Mouse (Mus musculus) ovary, adult 2 months (tissue): Measurements from ENCODE around the gene Ndufs8. TPM values are rescaled to one million over a fixed set of nuclear protein-coding genes. Genes with fewer than 3 reads are reported as not detected.

Experiments used
- polyA plus RNA-seq: library from polyadenylated mRNA; depleted of rRNA; stranded (reverse); fragments of >200 nt; gene quantifications from 2 replicates; pipeline ENCODE4 v1.2.3, GENCODE M21; 2012; rRNA removed

The Ndufs8 gene
- 383 and 425 TPM in 2 replicates for polyA plus RNA-seq

DNA sequence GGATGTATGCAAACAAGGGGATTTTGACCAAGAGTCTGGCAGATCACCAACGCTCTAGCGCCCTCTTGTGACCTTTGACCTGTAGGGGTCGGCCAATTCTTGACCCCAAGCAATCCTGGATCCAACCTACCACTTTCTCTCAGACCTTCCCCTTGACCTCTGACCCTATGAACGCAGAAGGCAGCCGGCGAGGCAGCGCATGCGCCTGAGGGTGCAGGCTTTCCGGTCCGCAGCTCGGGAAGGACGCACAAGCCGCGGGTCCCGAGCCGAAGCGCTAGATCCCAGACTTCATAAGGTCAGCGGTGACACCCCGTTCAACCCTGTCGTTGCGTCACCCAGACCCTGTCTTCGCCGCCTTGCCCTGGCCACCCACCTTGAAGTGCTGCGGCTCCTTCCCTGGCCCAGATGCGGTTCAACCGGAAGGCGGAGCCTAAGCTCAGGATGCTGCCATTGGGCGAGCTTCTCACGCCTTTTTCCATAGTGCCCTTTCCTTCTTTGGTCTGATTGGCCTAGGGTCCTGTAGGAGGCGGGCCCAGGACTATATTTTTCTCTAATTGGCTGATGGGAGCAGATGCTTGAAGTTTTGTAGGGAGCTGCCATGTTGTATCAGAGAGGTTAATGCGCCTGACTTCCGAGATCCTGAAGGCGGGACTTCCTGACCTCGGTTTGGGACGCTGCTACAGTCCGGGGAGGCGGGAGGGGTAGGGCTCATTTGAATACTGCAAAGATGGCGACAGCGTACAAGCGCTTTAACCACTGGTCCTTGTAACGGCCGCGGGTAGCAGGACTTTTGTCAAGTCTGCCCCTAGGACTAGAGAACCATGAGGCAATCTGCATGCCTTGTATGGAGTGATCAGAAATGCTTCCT, at the start of gene Ndufs8:
TSS of gene Ndufs8 (minus strand) at position 438 of the 868 bp plus-strand sequence.

DNA sequence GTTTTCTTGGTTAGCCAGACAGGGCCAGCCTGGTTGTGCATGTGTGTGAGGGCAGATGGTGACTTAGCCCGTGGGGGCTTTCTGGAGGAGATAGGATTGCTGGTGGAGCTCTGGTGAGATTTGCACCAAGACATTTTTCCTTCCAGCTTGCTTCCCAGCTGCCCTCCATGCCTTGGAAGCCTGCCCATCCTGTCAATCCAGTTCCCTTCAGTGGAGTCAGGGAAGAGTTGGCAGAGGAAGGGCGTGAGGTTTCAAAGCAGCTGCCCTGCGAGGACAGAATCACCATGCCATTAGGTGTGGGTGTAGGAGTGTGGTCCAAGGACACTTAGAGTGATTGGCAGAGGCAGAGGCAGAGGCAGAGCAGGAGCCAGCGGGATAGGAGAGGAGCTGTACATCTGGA, 45.9 kb upstream of the Ndufs8 start, which contains the start of gene Aldh3b3:
TSS of gene Aldh3b3 (plus strand) at position 176 of the 400 bp plus-strand sequence.

DNA sequence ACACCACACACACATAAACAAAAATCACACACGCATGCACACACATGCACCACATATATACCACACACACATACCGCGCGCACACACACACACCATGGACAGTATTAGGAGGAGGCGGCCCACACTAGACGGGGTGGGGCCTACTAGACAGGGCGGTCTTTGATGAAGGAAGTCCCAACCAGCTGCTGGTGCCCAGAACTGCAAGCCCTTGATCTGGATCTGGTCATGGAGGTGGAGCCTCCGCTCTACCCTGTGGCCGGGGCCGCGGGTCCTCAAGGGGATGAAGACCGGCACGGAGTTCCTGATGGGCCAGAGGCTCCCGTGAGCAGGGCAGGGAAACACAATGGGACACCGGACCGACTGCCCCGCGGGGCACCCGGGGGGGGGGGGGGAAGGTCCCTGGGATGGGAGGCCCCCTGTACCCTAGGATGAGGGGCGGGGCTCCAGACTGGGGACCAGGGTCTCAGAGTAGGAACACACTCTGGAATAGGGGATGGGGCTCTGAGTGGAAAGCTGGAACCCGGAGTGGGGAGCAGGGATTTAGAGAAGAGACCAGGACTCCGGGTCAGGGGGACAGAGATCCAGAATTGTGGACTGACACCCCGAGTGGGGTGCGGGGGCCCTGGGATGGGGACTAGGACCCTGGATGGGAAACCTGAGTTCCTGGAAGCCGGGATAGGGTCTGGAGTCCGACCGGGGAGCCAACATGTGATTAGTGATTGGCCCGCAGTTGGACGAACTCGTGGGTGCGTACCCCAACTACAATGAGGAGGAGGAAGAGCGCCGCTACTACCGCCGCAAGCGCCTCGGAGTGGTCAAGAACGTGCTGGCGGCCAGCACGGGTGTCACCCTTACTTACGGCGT, 22.7 kb upstream of the Ndufs8 start, which contains the start of gene Unc93b1:
TSS of gene Unc93b1 (plus strand) at position 155 of the 864 bp plus-strand sequence.

DNA sequence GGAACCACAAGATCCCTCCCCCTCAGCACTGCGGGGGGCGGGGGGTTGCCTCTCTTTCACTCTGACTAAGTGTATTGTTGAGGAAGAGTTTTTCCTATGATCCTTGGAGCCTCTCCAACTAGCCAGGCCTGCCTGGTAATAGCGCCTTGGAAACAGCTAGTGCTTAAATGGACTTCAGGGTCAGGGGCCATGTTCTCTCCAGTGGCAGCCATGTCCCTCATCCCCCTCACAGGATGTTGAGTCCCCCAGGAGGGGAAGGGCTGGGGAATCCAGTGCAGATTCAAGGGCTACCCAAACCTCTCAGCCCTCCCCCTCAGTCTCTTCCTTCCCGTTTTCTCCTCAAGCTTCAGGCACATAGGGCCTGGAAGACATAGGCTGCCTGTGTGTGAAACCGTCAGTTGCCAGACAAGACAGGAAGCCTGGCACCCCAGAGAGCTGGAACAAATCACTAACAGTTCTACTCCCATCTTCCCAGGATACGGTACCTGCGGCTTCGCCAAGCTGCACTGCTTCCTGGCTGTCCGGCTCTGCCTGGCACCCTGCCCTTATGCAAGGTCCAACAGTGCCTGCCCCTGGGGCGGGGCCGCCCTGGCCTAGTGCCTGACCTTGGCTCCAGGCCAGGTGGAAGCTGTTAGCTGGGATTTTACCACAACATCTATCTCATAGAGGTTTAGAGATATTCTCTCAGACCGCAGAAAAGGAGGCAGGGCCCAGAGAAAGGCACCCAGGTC, 16.8 kb upstream of the Ndufs8 start, which contains the start of gene Aldh3b1:
TSS of gene Aldh3b1 (minus strand) at position 598 of the 731 bp plus-strand sequence.

DNA sequence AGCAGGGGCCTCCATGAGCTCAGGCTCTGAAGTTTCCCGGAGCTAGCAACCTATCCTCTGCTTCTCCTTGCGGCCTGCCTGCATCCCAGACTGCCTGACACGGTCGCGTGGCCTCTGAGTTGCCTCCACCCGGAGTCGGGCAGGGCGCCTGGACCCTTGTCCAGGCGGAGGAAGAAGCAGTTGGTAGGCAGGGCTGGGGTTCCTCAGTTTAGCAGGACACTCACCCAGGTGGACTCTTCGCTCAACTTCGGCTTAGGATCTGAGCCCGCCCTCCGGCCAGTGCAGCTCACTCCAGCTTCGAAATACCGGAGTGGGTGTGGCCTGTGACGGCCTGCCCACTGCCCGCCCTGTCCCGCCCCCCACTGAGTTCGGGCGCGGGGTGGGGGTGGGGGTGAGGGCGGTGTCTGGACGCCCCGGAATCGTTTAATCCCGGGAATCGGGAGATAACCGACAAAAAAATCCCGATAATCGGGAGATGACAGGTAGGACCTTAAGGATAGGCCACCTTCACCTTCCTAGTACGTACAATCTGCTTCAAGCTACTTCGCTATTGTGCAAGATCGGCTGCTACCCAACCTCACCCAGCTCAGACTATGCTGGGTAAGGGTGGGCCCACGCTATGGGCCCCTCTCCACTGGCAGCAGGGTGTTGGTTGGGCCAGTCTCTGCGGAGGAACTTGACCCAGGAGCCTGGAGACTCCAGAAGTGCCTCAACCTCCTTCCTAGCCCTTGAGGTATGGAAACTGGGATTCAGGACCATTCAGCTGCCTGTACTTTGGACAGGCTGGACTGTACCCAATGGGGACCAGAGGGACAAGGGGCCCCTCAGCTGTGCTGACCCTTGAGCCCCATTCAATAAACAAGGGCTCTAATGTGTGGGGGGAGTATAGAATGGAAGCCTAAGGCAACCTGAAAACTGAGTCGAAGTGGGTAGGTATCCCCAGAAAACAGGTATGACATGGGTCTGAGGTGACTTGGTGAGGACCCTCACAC, 5.5 kb downstream of the Ndufs8 start, which contains the start of gene Tcirg1:
TSS of gene Tcirg1 (minus strand) at position 339 of the 992 bp plus-strand sequence.

Other genes starting within 250 kb of the Ndufs8 start
- 58.3 and 71.5 TPM in 2 replicates for gene Lrp5, start 226.2 kb downstream of the Ndufs8 start, polyA plus RNA-seq
- gene 1810055G02Rik, start 204.5 kb downstream of the Ndufs8 start, polyA plus RNA-seq: 109 and 131 TPM in 2 replicates
- 14.5 and 17.9 TPM in 2 replicates for gene Kmt5b, start 145.4 kb downstream of the Ndufs8 start, polyA plus RNA-seq
- 104 and 134 TPM in 2 replicates for gene Chka, start 61.0 kb downstream of the Ndufs8 start, polyA plus RNA-seq
- 201 and 237 TPM in 2 replicates for gene Tcirg1, start 5.6 kb downstream of the Ndufs8 start, polyA plus RNA-seq
- gene Aldh3b1, start 17.0 kb upstream of the Ndufs8 start, polyA plus RNA-seq: 48.6 and 65.2 TPM in 2 replicates
- gene Unc93b1, start 22.4 kb upstream of the Ndufs8 start, polyA plus RNA-seq: 181 and 196 TPM in 2 replicates
- 0.06 and 0.22 TPM in 2 replicates for gene Aldh3b3, start 45.9 kb upstream of the Ndufs8 start, polyA plus RNA-seq
- 1.8 and 2.1 TPM in 2 replicates for gene Aldh3b2, start 59.6 kb upstream of the Ndufs8 start, polyA plus RNA-seq
- gene Acy3, start 73.8 kb upstream of the Ndufs8 start, polyA plus RNA-seq: 26.4 and 39.5 TPM in 2 replicates
- gene Tbx10, start 80.0 kb upstream of the Ndufs8 start, polyA plus RNA-seq: not detected in 2 replicates
- gene Nudt8, start 87.8 kb upstream of the Ndufs8 start, polyA plus RNA-seq: 21.4 and 31.4 TPM in 2 replicates
- gene Gm49405, start 87.9 kb upstream of the Ndufs8 start, polyA plus RNA-seq: 2.0 and 3.0 TPM in 2 replicates
- 14.7 and 15.3 TPM in 2 replicates for gene Doc2g, start 90.5 kb upstream of the Ndufs8 start, polyA plus RNA-seq
- 114 and 130 TPM in 2 replicates for gene Ndufv1, start 100.0 kb upstream of the Ndufs8 start, polyA plus RNA-seq
- 602 and 633 TPM in 2 replicates for gene Gstp1, start 125.2 kb upstream of the Ndufs8 start, polyA plus RNA-seq
- gene Gstp2, start 133.2 kb upstream of the Ndufs8 start, polyA plus RNA-seq: 19.2 and 19.7 TPM in 2 replicates
- gene Gstp3, start 146.8 kb upstream of the Ndufs8 start, polyA plus RNA-seq: 0.62 and 1.6 TPM in 2 replicates
- not detected in 2 replicates for gene Cabp2, start 168.8 kb upstream of the Ndufs8 start, polyA plus RNA-seq
- 282 and 353 TPM in 2 replicates for gene Cdk2ap2, start 184.4 kb upstream of the Ndufs8 start, polyA plus RNA-seq
- gene Pitpnm1, start 187.2 kb upstream of the Ndufs8 start, polyA plus RNA-seq: 140 and 151 TPM in 2 replicates
- 123 and 142 TPM in 2 replicates for gene Aip, start 213.1 kb upstream of the Ndufs8 start, polyA plus RNA-seq
- gene Gpr152, start 227.0 kb upstream of the Ndufs8 start, polyA plus RNA-seq: 0.10 and 0.18 TPM in 2 replicates
- 0.06 TPM in 1 of 2 replicates, not detected in the other for gene Cabp4, start 231.3 kb upstream of the Ndufs8 start, polyA plus RNA-seq
- 376 and 395 TPM in 2 replicates for gene Coro1b, start 235.8 kb upstream of the Ndufs8 start, polyA plus RNA-seq
- gene Ptprcap, start 240.8 kb upstream of the Ndufs8 start, polyA plus RNA-seq: 32.6 and 49.4 TPM in 2 replicates